Mouse (Mus musculus): ENCODE measurements around the gene Rif1. TPM values are rescaled to one million over a fixed set of nuclear protein-coding genes. Genes with fewer than 3 reads are reported as not detected.

The Rif1 gene
- polyA plus RNA-seq (2017; shearing (Covaris generic)) = 100 to 1,000 TPM in 1 of 2 experiments, 10 to 100 TPM in 1; 85.5 to 100 TPM

DNA sequence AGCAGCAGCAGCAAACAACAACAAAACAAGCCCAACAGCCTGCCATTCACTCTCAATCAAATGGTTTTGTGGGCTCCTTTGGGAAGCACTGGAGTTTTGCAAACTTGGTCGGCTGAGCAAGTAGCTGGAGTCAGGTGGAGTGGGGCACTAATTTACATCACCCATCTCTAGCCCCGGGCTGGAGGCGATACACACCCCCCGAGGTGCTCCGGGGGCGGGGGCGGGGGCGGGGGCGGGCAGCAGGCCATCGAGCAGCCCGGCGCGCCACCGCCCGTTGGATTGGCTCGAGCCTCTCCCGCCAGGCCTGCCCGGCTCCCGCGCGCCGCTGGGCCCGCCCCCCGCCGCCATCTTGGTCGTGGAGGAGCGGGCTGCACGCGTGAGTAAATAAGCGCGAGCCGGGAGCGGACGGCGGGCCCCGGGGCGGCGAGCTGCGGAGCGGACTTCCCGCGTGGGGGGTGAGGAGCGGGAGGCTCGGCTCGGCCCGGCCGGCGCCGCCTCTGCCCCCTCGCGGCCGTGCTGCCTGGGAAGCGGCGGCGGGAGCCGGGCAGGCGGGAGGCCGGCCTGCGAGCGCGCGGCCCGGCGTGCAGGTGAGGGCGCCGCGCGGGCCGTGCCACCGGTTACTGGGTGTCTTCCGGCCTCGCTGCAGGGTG, at the start of gene Rif1:
Rif1 (plus strand) TSS at position 342 of the 650 bp plus-strand sequence.

DNA sequence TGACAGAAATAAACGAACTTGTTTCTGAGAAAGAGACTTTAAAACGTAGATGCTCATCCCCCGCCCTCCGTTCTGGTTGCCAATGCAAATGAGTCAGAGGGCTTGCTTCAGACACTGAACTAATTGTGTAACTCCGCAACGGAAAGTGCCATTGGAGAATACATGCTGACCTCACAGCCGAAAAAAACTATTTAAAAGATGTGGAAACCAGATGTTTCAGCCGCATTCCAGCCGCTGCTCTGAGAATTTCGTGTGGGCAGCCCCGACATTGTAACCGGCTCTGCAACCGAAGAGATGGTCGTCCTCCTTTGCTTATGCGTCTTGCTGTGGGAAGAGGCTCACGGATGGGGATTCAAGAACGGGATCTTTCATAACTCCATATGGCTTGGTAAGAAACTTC, 34.8 kb upstream of the Rif1 start, which contains the start of gene Tnfaip6:
Tnfaip6 (plus strand) TSS at position 128 of the 400 bp plus-strand sequence.

Other genes starting within 250 kb of the Rif1 start
- gene Rbm43, start 137.7 kb upstream of the Rif1 start, polyA plus RNA-seq (2017; shearing (Covaris generic)) = 10 to 100 TPM; 51.5 to 52.8 TPM
- 100 to 1,000 TPM; 179 to 190 TPM for gene Nmi, start 99.3 kb upstream of the Rif1 start, polyA plus RNA-seq (2017; shearing (Covaris generic))
- under 1 TPM; 0.24 to 0.27 TPM for gene Tnfaip6, start 34.8 kb upstream of the Rif1 start, polyA plus RNA-seq (2017; shearing (Covaris generic))